Mouse (Mus musculus): Measurements from ENCODE around the gene Bend7. TPM values are rescaled to one million over a fixed set of nuclear protein-coding genes. Genes with fewer than 3 reads are reported as not detected.

The Bend7 gene
- total RNA-seq (2021), result 1 to 10 TPM; 5.8 to 6.0 TPM

DNA sequence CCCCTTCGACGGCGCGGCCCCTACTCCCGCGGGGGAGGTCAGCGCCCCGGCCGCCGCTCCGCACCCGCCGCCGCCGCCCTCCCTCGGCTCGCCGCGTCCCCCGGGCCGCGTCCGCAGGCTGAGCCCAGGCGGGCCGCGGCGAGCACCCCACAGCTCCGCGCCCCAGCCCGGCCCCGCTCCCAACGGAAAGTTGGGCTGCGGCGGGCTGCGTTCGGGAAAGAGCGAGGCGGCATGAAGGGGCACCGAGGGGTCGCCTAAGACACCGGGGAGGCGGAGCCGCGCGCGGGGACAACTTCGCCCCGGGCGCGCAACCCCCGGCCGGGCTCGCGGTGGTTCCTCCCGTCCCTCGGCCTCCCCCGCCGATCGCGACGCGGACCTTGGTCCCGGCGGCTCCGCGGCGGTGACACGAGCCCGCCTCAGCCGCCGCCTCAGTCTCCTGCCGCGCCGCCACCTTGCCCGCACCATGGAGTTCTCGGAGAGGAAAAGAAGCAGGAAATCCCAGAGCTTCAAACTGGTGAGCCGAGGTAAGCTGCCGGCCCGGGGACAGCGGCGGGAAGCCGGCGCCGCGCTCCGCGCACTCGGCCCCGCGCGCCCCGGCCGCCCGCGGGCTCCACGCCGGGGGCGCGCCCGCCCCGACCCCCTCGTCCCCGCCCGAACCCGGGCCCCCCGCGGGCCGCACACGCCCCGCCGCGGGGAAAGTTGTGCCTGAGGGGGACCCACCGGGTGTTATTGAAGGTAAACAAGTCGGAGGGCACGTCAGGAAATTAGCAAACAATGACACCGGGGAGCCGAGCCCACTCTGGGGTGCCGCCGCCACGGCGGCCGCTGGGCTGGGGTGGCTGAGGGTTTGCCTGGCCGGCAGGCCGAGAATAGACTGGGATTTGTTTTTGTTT lies at the start of gene Bend7:
Gene Bend7 (plus strand): TSS at position 63 of the 893 bp plus-strand sequence.
- DNase-seq, result peak; percentile 40

DNA sequence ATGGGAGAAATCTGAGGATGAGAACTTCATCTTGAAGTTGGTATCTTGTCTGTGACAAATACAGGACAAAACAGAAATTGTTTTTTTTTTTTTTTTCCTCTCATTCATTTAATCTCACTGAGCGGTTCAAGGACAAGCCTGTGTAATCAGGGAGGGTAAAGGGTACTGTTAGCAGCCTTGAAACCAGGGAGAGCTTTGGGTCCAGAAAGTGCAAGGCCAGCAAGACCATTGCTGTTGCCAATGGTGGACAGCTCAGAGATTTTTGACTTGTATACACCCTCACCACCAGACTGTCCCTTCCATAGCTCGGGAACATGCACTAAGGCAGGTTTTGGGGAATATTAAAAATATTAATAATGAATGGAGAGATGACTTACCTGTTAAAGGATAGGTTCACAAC lies 49.0 kb upstream of the Bend7 start:
- DNase-seq, result no peak

DNA sequence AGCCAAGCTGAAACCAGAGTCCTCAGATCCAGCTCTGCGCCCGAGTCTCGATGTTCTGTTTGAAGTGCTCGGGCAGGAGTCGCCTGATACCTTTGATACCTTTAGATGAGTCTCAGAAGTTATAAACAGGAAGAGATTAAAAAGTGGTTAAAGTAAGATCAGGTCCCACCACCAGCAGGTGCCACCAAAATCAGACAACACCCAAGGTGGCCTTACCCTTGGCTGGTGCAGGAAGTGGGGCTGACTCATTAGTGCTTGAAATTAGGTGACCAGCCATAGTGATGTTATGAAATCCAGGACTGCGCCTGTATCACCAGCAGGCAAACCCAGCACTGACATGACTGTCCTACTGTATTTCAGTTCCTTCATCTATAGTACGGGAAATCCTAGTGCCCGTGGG lies 47.9 kb upstream of the Bend7 start:
- no peak for DNase-seq

DNA sequence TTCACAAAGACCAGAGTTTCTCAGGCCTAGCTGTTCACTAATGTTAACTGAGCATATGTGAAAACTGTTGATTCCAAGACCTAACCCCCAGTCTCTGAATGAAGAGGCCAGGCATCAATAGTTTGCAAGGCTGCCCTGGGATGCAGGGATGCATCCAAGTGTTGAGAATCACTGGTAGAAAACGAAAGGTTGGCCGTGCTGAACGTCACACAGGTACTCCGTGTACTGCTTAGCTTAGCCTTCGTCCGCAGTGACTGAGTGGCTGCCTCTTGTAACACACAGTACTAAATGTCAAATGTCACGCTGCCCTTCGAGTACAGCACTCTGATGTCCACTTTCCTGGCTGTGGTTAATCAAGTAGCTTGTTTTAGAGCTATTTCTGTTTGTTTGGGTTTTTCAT lies 46.0 kb upstream of the Bend7 start:
- DNase-seq, result no peak

DNA sequence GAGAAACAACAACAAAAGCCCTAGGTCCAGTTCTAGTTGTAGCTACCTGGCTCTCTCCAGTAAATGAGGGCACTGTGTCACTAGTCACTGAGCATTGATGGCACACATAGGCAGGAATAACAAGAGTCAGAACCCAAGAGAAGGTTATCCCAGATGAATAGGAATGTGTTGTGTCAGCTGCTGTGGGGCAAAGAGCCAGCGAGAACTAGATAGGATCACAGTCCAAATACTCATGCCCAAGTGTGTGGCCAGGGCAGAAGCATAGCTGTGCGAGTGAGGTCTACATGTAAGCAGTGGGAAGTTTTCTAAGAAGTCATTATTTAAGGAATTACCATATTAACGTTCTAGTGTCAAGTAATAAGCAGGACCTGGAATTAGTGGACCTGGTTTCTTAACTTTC lies 37.7 kb upstream of the Bend7 start:
- no peak for DNase-seq

DNA sequence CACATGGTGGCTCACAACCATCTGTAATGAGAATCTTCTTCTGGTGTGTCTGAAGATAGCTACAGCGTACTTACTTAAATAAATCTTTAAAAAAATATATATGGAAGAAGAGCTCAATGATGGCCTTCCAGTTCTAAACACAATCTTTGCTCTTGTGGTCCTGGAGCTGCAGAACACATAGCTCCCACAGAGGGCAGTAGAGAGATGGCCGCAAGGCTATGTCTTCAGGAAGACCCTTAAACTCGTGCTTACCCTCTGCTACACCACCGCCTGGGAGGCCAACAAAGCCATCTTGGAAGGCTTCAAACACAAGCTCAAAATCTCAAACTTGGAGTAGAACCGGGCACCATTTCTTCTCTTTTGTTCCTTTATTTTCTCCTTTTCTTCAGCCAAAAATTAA lies 6.4 kb upstream of the Bend7 start:
- DNase-seq, result no peak

DNA sequence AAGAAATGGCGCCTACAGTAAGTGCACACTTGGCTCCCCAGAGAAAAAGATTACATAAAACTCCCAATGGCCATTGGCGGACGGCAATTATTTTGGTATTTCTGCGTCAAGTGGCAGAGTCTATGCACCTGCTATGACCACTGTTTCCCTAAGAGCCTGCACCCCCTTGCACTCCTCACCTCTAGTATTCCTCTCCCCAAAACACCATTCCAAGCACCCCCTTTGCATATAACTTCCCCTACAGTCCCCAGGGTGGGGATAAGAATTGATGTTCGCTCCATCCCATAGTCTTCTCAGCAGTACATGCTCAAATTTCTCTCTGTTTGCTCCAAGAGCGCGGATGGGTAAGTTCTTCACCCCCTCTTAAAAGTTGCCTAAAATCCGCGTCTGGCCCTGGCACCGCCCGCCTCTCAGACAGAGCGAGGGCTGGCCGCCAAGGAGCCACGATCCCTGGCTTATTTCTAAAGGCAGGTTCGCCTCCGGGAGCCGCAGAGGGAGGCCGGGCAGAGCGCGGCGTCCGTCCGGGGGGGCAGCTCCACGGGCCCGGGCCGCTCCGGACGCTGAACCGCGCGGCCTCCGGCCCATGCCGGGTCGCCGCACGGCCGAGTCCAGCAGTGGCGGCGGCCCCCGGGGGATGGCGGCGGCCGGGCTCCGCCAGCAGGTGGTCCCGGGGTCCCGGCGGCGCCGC lies 406 bp upstream of the Bend7 start:
- peak; percentile 58 for DNase-seq

DNA sequence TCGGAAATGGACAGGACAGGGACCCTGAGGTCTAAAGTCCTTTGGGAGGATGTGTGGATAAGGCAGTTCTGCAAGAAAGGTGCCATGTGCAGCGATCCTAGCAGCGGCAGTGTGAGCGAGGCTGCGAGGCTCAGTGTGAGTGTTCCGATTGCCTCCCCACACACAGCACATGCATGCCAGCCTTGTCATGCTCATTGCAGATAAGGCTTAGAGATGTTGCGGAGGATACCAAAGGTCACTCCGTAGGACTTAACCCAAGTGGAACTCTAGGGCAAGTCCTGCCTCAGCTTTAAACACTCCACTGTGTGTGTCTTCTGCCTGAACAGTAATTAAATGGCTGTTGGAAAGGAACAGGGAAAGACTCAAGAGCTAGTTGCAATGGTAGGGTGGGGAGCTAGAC lies 5.5 kb downstream of the Bend7 start:
- DNase-seq, result no peak

DNA sequence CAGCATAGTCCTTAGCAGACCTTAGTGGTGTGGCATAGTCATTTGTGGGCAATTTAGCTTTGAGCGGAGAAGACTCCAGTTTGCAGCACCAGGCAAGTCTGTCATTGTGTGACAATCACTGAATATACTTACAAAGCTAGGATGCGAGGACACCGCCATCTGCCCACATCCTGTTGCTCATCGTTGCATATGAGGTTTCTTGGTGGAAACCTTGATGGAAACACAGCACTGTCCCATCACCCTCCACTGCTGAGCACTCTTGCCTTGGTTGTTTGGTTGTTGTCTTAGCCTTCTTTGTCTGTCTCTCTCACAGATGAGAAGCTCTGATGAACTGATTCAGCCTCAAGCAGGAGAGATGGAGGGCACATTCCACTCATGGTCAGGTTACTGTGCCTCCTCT lies 12.5 kb downstream of the Bend7 start:
- DNase-seq, result no peak

DNA sequence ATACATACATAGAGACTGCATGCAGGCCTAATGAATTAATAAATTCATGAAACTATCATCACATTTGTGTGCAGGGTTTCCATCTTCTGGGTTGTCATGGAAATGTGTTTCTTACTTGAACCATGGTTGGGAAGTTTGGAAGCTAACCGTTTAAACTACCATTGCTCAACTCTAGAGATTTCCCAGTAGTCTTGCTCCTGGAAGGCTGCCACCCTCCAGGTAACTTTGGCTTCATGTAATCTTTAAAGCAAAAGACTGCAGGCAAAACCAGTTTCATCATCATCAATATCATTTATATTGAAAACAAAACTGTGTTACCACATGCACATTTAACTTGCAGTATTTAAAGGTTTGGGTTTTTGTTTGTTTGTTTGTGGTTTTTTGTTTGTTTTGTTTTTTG lies 16.3 kb downstream of the Bend7 start:
- DNase-seq, result no peak

DNA sequence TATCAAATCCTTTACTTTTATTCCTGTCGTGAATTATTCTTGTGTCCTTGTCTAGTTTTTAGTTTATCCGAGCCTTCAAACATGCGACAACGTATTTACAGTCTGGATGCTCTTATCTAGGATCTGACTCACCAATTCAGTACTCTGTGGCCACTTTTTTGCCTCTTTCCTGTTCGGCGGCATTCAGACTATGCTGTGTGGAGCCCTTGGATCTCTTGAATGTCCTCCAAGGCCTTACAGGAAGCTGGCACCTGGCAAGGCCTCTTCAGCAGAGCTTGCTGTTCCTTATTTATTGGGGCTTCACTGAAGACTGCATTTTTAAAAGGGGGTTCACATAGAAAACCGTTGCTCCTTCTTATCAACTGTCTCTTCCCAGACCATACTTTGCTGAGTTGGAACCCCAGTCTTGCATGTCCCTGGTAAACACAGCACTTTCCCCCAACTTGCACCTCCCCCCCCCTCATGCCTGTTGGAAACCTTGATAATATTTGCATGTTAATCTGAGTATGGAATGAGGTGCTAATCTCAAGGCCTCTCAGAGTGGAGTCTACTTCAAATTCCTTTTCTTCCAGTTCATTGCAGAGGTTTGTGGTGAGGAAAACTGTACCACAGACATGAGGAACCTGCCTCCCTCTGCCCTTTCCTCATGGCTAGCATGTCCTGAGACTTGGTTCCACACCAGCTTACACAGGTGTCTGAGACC lies 18.6 kb downstream of the Bend7 start:
- DNase-seq, result no peak

DNA sequence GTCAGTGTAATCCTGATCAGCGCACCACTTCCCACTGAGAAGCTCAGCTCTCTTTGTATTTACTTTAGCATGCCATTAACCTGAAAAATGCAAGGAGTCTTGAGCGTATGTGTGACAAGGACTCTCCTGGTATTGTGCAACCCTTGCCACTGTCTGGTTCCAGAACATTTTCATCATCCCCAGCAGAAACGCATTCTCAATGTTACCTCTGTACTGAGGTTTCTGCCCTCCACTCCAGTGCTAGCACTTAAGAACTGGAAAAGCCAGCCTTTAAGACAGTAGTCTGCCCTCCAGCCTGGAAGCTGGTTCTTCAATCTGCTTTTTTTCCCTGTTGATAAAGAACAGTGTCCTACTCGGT lies 19.1 kb downstream of the Bend7 start:
- DNase-seq, result no peak

DNA sequence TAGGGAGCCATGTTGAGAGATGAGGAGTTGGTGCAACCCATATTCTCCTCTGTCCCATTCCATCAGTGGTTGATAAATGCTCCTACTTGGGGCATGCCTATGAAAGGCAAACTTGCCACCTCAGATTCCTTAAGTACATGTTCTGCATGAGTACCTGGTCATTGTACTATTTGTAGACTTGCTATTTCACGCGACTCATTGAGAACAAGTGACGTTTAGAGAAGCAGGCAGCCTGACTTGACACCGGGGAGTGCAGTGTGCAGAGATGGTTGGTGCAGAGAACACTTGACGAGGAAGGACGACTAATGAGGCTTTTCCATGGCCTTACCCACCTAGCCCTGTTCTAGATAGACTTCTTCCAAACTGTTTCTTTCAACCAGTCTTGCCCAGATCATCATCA lies 34.3 kb downstream of the Bend7 start:
- DNase-seq, result no peak

DNA sequence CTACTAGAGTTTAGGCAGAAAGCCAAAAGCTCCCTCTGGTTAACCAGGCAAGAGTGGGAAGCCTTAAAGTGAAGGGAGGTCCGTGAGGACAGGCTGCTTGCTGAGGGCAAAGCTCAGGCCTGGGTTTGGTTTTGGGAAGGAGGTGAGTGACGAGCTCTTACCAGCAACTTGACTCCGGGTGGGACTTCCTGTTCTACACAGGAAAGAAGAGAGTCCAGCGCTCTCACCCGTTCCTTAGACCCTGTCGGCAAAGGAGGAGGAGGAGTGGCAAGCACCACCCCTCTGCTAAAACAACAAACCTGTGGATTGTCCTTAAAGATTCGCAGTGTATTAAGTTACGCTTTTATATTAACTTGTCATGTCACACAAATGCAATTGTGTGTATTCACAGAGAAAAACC lies 38.1 kb downstream of the Bend7 start:
- DNase-seq, result no peak

DNA sequence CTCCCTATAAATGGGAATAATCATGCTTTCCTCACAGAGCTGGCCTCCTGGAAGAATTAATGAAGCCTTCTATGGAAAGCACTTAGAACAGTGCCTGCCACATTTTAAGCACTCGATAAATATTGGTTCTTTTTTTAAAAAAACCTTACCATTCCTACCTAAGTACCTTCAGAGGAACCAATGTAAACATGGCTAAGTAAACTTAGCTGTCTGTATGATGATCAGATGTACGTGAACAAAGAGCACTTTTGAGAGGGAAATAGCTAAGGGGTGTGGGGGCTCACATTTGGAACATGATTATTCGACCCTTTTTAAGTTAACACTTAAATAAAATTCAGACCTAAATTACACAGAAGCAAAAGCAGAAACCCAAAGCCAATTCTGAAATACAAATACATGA lies 39.6 kb downstream of the Bend7 start:
- DNase-seq, result no peak

DNA sequence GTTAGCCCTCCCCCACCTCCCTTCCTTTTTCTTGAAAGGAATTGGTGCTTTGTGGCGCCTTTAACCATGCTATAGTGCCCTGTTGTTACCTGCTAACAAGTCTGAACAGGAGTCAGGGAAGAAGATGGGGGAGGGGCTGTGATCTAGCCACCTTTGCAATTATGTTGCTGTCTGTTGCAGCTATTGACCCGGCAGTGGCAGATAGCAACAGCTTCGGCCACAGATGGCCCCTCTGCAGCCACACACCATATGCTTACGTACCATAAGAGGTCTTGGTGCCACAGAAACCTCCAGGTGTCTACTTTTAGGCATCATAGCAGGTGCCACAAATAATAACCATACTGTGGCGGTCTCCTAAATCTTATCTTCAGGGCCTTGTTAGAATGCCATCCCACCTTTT lies 43.1 kb downstream of the Bend7 start:
- DNase-seq, result no peak

DNA sequence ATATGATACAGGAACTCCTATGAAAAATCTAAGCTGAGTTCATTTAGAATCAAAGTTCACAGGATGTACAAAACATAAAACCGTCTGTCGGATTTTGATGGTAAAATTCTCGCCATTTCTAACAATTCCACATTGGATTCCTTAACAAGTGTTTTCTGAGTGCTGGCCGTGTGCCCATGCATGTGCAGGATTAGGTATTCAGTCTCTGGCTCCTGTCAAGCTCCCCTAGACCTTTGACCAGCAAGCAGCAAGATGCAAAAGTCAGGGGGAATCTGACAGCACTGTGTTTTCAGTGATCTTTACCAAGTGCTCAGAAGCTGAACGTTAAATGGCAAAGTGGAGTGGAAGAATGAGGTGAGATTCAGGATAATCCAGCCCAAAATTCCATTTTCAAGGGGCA lies 44.3 kb downstream of the Bend7 start:
- DNase-seq, result no peak

DNA sequence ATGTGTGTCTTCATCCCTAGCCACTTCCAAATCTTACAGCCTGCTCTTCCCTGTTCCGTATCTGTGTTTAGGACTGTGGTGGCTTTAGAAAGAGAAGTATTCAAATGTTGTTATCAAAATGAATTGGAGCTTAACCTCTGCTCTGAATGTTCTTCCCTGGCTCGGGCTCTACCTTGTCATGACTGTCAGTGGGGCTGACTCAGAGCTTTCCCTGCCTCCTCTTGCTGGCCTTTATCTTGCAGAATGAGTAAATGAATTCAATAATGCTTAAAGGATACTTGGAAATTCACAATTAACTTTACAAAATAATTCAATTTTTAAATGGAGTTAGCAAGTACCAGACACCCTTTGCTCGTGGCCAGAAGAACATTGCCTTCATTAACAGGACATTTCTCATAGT lies 46.4 kb downstream of the Bend7 start:
- no peak for DNase-seq

DNA sequence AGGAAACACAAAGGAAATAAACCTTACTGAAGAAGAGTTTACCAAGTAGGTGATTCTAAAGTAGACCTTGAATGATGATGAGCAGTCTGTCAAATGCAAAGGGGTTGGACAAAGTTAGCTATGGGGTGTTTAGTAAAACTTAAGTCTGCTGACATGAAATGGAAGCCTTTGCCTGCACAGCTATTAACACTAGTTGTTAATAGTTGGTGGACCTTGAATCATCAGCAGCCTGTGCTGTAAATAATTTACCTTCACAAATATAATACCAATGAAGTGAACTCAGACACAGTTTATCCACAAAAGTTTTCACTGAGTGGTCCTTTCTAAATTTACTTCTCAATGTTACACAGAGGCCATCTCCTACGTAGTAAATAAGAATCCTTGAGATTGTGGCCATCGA lies 52.7 kb downstream of the Bend7 start:
- no peak for DNase-seq

DNA sequence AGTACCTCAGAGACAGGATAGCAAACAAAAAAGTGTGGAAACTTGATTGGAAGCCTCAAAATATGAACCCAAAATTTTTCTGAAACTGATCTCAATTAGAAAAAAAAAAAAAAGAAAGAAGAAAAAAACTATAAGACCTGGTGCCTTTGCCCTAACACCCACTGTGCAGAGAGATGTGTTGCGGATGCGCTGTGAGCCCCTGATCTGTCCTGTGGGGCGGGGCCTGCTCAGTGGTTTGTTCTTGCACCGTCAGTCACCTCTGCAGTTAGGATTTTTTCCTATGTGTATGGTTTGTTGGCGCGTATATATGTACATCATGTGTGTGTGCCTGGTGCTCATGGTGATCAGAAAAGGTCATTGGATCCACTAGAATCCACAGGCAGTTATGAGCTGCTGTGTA lies 56.3 kb downstream of the Bend7 start:
- DNase-seq, result no peak

DNA sequence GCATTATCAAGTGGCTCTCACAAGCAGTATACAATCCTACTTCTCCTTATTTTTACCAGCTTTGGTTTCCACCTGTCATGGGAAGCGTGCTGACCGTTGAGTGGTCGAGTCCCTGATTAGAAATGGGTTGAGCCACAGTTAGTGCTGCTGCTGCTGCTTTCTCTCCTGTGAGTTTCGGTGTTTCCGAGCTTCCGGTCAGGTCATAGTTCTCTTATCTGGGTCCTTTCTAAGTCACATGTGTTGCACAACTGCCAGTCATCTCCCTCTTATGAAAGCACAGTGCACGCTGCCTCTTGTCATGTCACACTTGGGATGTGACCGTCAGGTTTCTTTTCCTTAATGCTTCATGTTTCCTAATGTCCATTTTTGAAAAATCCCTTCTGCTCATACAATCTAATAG lies 59.7 kb downstream of the Bend7 start:
- DNase-seq, result no peak

DNA sequence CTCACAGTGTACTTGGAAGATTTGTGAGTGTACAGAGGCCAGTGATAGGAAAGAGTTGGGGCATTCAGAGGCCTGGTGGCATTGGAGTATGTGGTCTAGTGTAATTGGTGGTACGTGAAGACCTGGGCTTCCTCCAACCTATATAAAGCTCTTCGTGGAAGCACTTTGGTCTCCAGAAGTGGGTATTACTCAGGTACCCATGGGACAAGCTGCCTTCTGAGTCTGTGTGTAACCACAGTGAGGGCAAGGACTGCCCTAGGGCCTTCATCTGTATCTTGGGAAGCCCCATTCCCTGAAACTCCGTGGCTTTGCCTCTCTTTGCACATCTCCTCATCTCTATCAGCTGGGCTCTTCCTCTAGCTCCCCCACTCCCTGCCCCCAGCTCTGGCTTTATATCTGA lies 64.0 kb downstream of the Bend7 start:
- no peak for DNase-seq

DNA sequence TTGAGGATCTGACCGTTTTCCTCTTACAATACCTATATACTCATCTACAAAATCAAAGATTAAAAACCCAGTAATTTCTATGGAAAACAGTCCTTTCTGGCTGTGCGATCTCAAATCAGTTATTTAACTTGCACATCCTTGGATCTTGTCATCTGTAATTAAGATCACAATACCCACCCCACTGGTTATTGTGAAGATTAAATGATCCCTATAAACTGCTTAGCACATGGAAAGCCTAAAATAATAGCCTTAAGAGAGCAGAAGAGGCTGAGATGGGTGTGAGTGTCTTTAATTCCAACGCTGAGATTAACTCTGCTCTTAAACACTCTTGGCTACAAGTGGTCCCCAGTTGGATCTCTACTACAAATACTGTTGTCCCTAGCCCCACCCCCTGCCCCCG lies 64.8 kb downstream of the Bend7 start:
- DNase-seq, result no peak
